Comparison of ENCODE assay signal across 19 mouse cellular contexts in genomic region chr3:133993971-133994370, GRCm38 (mm10).
"Had no signal": no experiment of that assay in that cellular context is flagged by ENCODE, and none has a peak within 500 bp of the region (broad histone marks: within the 10 kb centered on the region; RNA-seq: fewer than 3 reads in every experiment).

No protein-coding gene starts in this region.

- H3K9me3 ChIP-seq: intestine, embryonic 15.5 days; kidney, embryonic 15.5 days; limb, embryonic 12.5 days; midbrain, embryonic 12.5 days; midbrain, embryonic 15.5 days; neural tube, embryonic 13.5 days had no signal

- DNase-seq: kidney, adult 11 months; kidney, adult 8-10 months; kidney, postnatal 10 days; kidney, postnatal 4 days; liver, postnatal 0 days; retina, postnatal 1 day; right cerebral cortex, postnatal 4 days; thymus, postnatal 25 days had no signal

- H3K36me3 ChIP-seq: intestine, embryonic 15.5 days; kidney, embryonic 15.5 days; limb, embryonic 12.5 days; midbrain, embryonic 12.5 days; midbrain, embryonic 15.5 days; neural tube, embryonic 13.5 days had no signal

- ATAC-seq: intestine, embryonic 15.5 days; liver, postnatal 0 days; lung, postnatal 0 days; midbrain, embryonic 15.5 days had no signal

- H3K4me1 ChIP-seq: intestine, embryonic 15.5 days; kidney, embryonic 15.5 days; limb, embryonic 12.5 days; midbrain, embryonic 12.5 days; midbrain, embryonic 15.5 days; neural tube, embryonic 13.5 days had no signal

- H3K27ac ChIP-seq: intestine, embryonic 15.5 days; kidney, embryonic 15.5 days; limb, embryonic 12.5 days; liver, embryonic 14.5 days; macrophage; midbrain, embryonic 12.5 days; midbrain, embryonic 15.5 days; neural tube, embryonic 13.5 days; stomach, postnatal 0 days had no signal

- H3K27me3 ChIP-seq: intestine, embryonic 15.5 days; kidney, embryonic 15.5 days; limb, embryonic 12.5 days; midbrain, embryonic 12.5 days; midbrain, embryonic 15.5 days; neural tube, embryonic 13.5 days had no signal

- H3K4me3 ChIP-seq: intestine, embryonic 15.5 days; kidney, embryonic 15.5 days; limb, embryonic 12.5 days; midbrain, embryonic 12.5 days; midbrain, embryonic 15.5 days; neural tube, embryonic 13.5 days had no signal

- H3K4me2 ChIP-seq: intestine, embryonic 15.5 days; kidney, embryonic 15.5 days; limb, embryonic 12.5 days; lung, embryonic 14.5 days; midbrain, embryonic 12.5 days; midbrain, embryonic 15.5 days; neural tube, embryonic 13.5 days had no signal

- H3K9ac ChIP-seq: intestine, embryonic 15.5 days; kidney, embryonic 15.5 days; limb, embryonic 12.5 days; liver, embryonic 14.5 days; liver, postnatal 0 days; lung, embryonic 14.5 days; midbrain, embryonic 12.5 days; midbrain, embryonic 15.5 days; neural tube, embryonic 13.5 days had no signal
